In genomic region chr1:165205591-165205990, GRCm38 (mm10) we compare ENCODE assay signal across 29 mouse cellular contexts. TPM values are rescaled to one million over a fixed set of nuclear protein-coding genes. Genes with fewer than 3 reads are reported as not detected.
"Had no signal": no experiment of that assay in that cellular context is flagged by ENCODE, and none has a peak within 500 bp of the region (broad histone marks: within the 10 kb centered on the region; RNA-seq: fewer than 3 reads in every experiment).

No protein-coding gene starts in this region.

- H3K4me3 ChIP-seq: left cerebral cortex, adult 2 months; lung, embryonic 15.5 days; megakaryocyte, embryonic 14.5 days; midbrain, embryonic 12.5 days; midbrain, embryonic 15.5 days; neural tube, embryonic 12.5 days; neural tube, embryonic 15.5 days had no signal

- ATAC-seq: midbrain, embryonic 15.5 days had no signal

- H3K27me3 ChIP-seq: lung, embryonic 15.5 days; megakaryocyte, embryonic 14.5 days; midbrain, embryonic 12.5 days; midbrain, embryonic 15.5 days; neural tube, embryonic 12.5 days; neural tube, embryonic 15.5 days had no signal

- H3K4me1 ChIP-seq: lung, embryonic 15.5 days; midbrain, embryonic 12.5 days; midbrain, embryonic 15.5 days; neural tube, embryonic 12.5 days; neural tube, embryonic 15.5 days had no signal

- H3K9ac ChIP-seq: liver, embryonic 14.5 days; lung, embryonic 15.5 days; midbrain, embryonic 12.5 days; midbrain, embryonic 15.5 days; neural tube, embryonic 12.5 days; neural tube, embryonic 15.5 days had no signal

- H3K9me3 ChIP-seq: lung, embryonic 15.5 days; megakaryocyte, embryonic 14.5 days; midbrain, embryonic 12.5 days; midbrain, embryonic 15.5 days; neural tube, embryonic 12.5 days; neural tube, embryonic 15.5 days had no signal

- H3K4me2 ChIP-seq: lung, embryonic 15.5 days; midbrain, embryonic 12.5 days; midbrain, embryonic 15.5 days; neural tube, embryonic 12.5 days; neural tube, embryonic 15.5 days had no signal

- H3K36me3 ChIP-seq: lung, embryonic 15.5 days; midbrain, embryonic 12.5 days; midbrain, embryonic 15.5 days; neural tube, embryonic 12.5 days; neural tube, embryonic 15.5 days had no signal

- DNase-seq: kidney, adult 18-20 months; kidney, postnatal 36 days; layer of hippocampus, postnatal 36 days; lung, adult 18-20 months; lung, postnatal 10 days; lung, postnatal 36 days; right cerebral cortex, adult 18-20 months; right cerebral cortex, postnatal 14 days; right cerebral cortex, postnatal 4 days; thymus, adult 2 months; thymus, postnatal 14 days; thymus, postnatal 4 days had no signal

- H3K27ac ChIP-seq: kidney, postnatal 0 days; left cerebral cortex, adult 2 months; liver, embryonic 14.5 days; lung, embryonic 15.5 days; midbrain, embryonic 12.5 days; midbrain, embryonic 15.5 days; neural tube, embryonic 12.5 days; neural tube, embryonic 15.5 days; stomach, postnatal 0 days had no signal

RNA-seq across cellular contexts. Expression of gene Tbx19, which starts 45.0 kb away (rescaled TPM):
- total RNA-seq: layer of hippocampus, adult 8-10 months; layer of hippocampus, postnatal 10 days; layer of hippocampus, postnatal 36 days; left cerebral cortex, adult 2 months; left cerebral cortex, postnatal 10 days; left cerebral cortex, postnatal 36 days; liver, adult 2 months had no signal
- polyA plus RNA-seq: kidney, postnatal 0 days; limb, embryonic 14.5 days; liver, adult 2 months; midbrain, embryonic 12.5 days; neural tube, embryonic 12.5 days; neural tube, embryonic 15.5 days; stomach, embryonic 14.5 days; stomach, postnatal 0 days had no signal
